Mouse (Mus musculus) intestine, embryonic 14.5 days (tissue): ENCODE measurements at regions not wholly inside any gene's neighbourhood (a gene's known extent, or its start where the extent isn't known, plus 50 kb on each side); places are given as distances from the start of the nearest gene placed in this dataset.

ENCODE experiments used
- ATAC-seq: fragments of 200-750 bp; cut with Nextera tagmentation; replicated peaks from 2 replicates; pipeline ENCODE4 v1.8.0; 2017; ENCODE audit warnings: low read depth, moderate number of reproducible peaks, moderate TSS enrichment, moderate library complexity; ENCODE audit not compliant: low FRiP score, low TSS enrichment
- DNase-seq: peaks from one replicate; pipeline ENCODE4 v3.0.0-alpha.2; 2018; ENCODE audit warnings: low spot score
- H3K27ac ChIP-seq: fragments of 300-500 bp; sonication (generic); 2 replicates; pipeline ENCODE4 v1.5.1; 2014; ENCODE audit warnings: low read depth, mild to moderate bottlenecking, control low read depth
- H3K27me3 ChIP-seq: fragments of 300-500 bp; sonication (generic); replicated peaks from 2 replicates; pipeline ENCODE4 v1.6.1; 2014; ENCODE audit warnings: low read length, control low read depth; ENCODE audit not compliant: control insufficient read depth, insufficient read depth
- H3K36me3 ChIP-seq: fragments of 300-500 bp; sonication (generic); 2 replicates; pipeline ENCODE4 v1.6.1; 2014; ENCODE audit warnings: low read length, control low read depth; ENCODE audit not compliant: control insufficient read depth, insufficient read depth
- H3K4me1 ChIP-seq: fragments of 300-500 bp; sonication (generic); replicated peaks from 2 replicates; pipeline ENCODE4 v1.6.1; 2014; ENCODE audit warnings: low read length, control low read depth, mixed read lengths; ENCODE audit not compliant: control insufficient read depth, insufficient read depth
- H3K4me2 ChIP-seq: fragments of 300-500 bp; sonication (generic); 2 replicates; pipeline ENCODE4 v1.6.1; 2014; ENCODE audit warnings: low read length
- H3K4me3 ChIP-seq: fragments of 300-500 bp; sonication (generic); 2 replicates; pipeline ENCODE4 v1.5.1; 2014; ENCODE audit warnings: low read depth, low read length, control low read depth, mixed read lengths
- H3K9ac ChIP-seq: fragments of 300-500 bp; sonication (generic); 2 replicates; pipeline ENCODE4 v1.6.1; 2014; ENCODE audit warnings: mild to moderate bottlenecking, low read length
- H3K9me3 ChIP-seq: fragments of 300-500 bp; sonication (generic); 2 replicates; pipeline ENCODE4 v1.6.1; 2016; ENCODE audit warnings: low read length, control low read depth; ENCODE audit not compliant: control insufficient read depth
- WGBS: fragments of 180-500 bp; shearing (Covaris S2); extraction: QIAGEN DNeasy Blood & Tissue Kit; methylation state at CpG from one replicate; pipeline ENCODE4 v1.1.7; 2014; 5-methylcytosine and 5-hydroxymethylcytosine counted together

GRCm38 (mm10) chr3:53919941-53920340 is 56.3 kb upstream of the Ufm1 start:
- Histone ChIP-seq H3K4me2 (no peak overlapping the region), H3K9me3 (no peaks in the 10 kb centered on the region), H3K9ac (no peak overlapping the region), H3K27me3 (no peaks in the 10 kb centered on the region), H3K27ac (no peak overlapping the region), H3K36me3 (no peaks in the 10 kb centered on the region), H3K4me1 (no peaks in the 10 kb centered on the region), H3K4me3 (no peak overlapping the region)
- 46% methylated on average over 2 of the region's 2 CpGs for WGBS
- ATAC-seq (no peak), DNase-seq (no peak)

GRCm38 (mm10) chr3:53919541-53919940 is 55.9 kb upstream of the Ufm1 start:
- no peaks in the 10 kb centered on the region for H3K27me3 ChIP-seq
- no peaks in the 10 kb centered on the region for H3K4me1 ChIP-seq
- no peak overlapping the region for H3K4me3 ChIP-seq
- H3K9ac ChIP-seq: no peak overlapping the region
- no peak overlapping the region for H3K27ac ChIP-seq
- no peaks in the 10 kb centered on the region for H3K36me3 ChIP-seq
- WGBS: 52% methylated on average over 3 of the region's 3 CpGs
- ATAC-seq (no peak), DNase-seq (no peak)
- no peaks in the 10 kb centered on the region for H3K9me3 ChIP-seq
- no peak overlapping the region for H3K4me2 ChIP-seq

- 65% methylated on average over 3 of the region's 3 CpGs for WGBS
Measured at GRCm38 (mm10) chr3:53917960-53918359, 54.3 kb upstream of the Ufm1 start.

GRCm38 (mm10) chr3:53913984-53914669 is 50.5 kb upstream of the Ufm1 start:
- no peak for DNase-seq
- Histone ChIP-seq H3K27me3 (no peaks in the 10 kb centered on the region), H3K4me3 (no peak overlapping the region), H3K36me3 (no peaks in the 10 kb centered on the region), H3K9ac (no peak overlapping the region), H3K27ac (no peak overlapping the region), H3K4me2 (no peak overlapping the region), H3K9me3 (no peaks in the 10 kb centered on the region), H3K4me1 (no peaks in the 10 kb centered on the region)
- ATAC-seq: no peak
- 93% methylated on average over 3 of the region's 3 CpGs for WGBS

More at GRCm38 (mm10) chr3:53917960-53918359, 54.3 kb upstream of the Ufm1 start:
- no peaks in the 10 kb centered on the region for H3K36me3 ChIP-seq
- H3K4me3 ChIP-seq: no peak overlapping the region
- H3K4me2 ChIP-seq: no peak overlapping the region
- no peak for DNase-seq
- H3K27ac ChIP-seq: no peak overlapping the region
- no peak overlapping the region for H3K9ac ChIP-seq
- H3K4me1 ChIP-seq: no peaks in the 10 kb centered on the region
- H3K9me3 ChIP-seq: no peaks in the 10 kb centered on the region
- no peaks in the 10 kb centered on the region for H3K27me3 ChIP-seq
- no peak for ATAC-seq
